Mouse (Mus musculus) pancreas, adult 10 weeks (tissue): Measurements from ENCODE around the gene Egln1. TPM values are rescaled to one million over a fixed set of nuclear protein-coding genes. Genes with fewer than 3 reads are reported as not detected.

Experiments
- polyA plus RNA-seq: library from polyadenylated mRNA; stranded (reverse); fragments of 350-450 nt; fragmentation: Illumina TruSeq; extraction: RNeasy Lipid Tissue Mini Kit (QIAGEN cat#74804); gene quantifications from one replicate; pipeline ENCODE4 v1.2.3, GENCODE M21; 2015; ENCODE audit warnings: low read depth, low replicate concordance; ENCODE audit not compliant: insufficient read depth

The Egln1 gene
- 7.6 TPM for polyA plus RNA-seq

GRCm38 (mm10) chr8:124949209-124950068, at the start of gene Egln1:
Egln1 (minus strand) TSS chr8:124949324.

GRCm38 (mm10) chr8:124897386-124898250, 51.5 kb downstream of the Egln1 start, which contains the start of the genes Exoc8 and Sprtn:
Exoc8 (minus strand) TSS chr8:124897705.
Sprtn (plus strand) TSS chr8:124897886.

GRCm38 (mm10) chr8:124862321-124863162, 86.6 kb downstream of the Egln1 start, which contains the start of the genes Gnpat and 2810004N23Rik:
Gnpat (plus strand) TSS chr8:124863033.
2810004N23Rik (minus strand) TSS chr8:124863120.

Other genes with a start within 250 kb of the Egln1 start
- gene Ttc13, start 227.3 kb downstream of the Egln1 start, polyA plus RNA-seq = 12.2 TPM
- gene Arv1, start 227.2 kb downstream of the Egln1 start, polyA plus RNA-seq = 3.0 TPM
- gene Fam89a, start 197.5 kb downstream of the Egln1 start, polyA plus RNA-seq = not detected
- gene Trim67, start 156.2 kb downstream of the Egln1 start, polyA plus RNA-seq = not detected
- gene Gnpat, start 86.3 kb downstream of the Egln1 start, polyA plus RNA-seq = 27.6 TPM
- 4.8 TPM for gene 2810004N23Rik, start 86.2 kb downstream of the Egln1 start, polyA plus RNA-seq
- 2.8 TPM for gene Exoc8, start 51.6 kb downstream of the Egln1 start, polyA plus RNA-seq
- gene Sprtn, start 51.4 kb downstream of the Egln1 start, polyA plus RNA-seq = 4.5 TPM
- 16.5 TPM for gene Tsnax, start 63.7 kb upstream of the Egln1 start, polyA plus RNA-seq
- not detected for gene Disc1, start 104.9 kb upstream of the Egln1 start, polyA plus RNA-seq